Mouse (Mus musculus) ES-Bruce4 (cell line): Measurements from ENCODE around the gene Lrrk1.

ENCODE experiments used
- CTCF ChIP-seq: IDR thresholded peaks from one replicate; pipeline ENCODE4 v1.8.1; 2011; ENCODE audit warnings: low read depth, low read length
- EP300 ChIP-seq: IDR thresholded peaks from 2 replicates; pipeline ENCODE4 v1.6.1; 2011; ENCODE audit warnings: low read depth, low read length; ENCODE audit not compliant: insufficient read depth
- POLR2A ChIP-seq: IDR thresholded peaks from one replicate; pipeline ENCODE4 v1.8.1; 2011; ENCODE audit warnings: low read length; ENCODE audit not compliant: insufficient read depth

DNA sequence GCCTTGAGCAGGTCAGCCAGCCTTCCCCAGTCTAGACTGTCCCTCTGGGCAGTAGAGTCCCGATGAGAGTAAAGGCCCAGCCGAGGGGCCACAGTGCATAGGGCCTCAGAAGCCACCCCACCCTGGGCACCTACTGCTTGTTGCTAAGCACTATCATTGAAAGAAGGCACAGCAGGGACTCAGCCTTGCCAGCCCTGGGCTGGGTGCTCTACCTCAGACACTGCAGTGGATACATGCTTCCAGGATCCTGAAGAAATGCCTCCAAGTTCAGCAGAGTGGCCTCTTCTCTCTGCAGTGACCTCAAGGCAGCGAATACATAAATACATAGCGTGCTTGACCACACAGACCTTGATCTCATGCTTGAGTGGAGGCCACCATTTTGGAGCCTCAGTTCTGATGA is 156.3 kb downstream of the Lrrk1 start:
- no peak for TF ChIP-seq CTCF
- no peak for TF ChIP-seq POLR2A
- no peak for TF ChIP-seq EP300
